Mouse (Mus musculus) G1E (cell line): ENCODE results near the gene 2610028H24Rik.

Source experiments
- CTCF ChIP-seq: IDR thresholded peaks from 2 replicates; pipeline ENCODE4 v1.5.1; 2012; ENCODE audit warnings: low read depth, low read length, inconsistent platforms, mixed read lengths
- TAL1 ChIP-seq: conservative IDR thresholded peaks from 2 replicates; pipeline ENCODE4 v1.6.1; 2012; ENCODE audit warnings: low read depth, low read length, inconsistent platforms, mixed read lengths

- TF ChIP-seq CTCF (no peak), TAL1 (no peak)
Measured at GRCm38 (mm10) chr10:76481480-76481879, 32.6 kb downstream of the 2610028H24Rik start.
